Mouse (Mus musculus) frontal cortex, postnatal 25 days (tissue): ENCODE measurements around the gene Plekha7.

Source experiments
- DNase-seq, 2 experiments: peaks; one replicate each; pipeline ENCODE4 v3.0.0; 2022; ENCODE audit warnings: low spot score in 2 of 2

Plekha7 gene

GRCm38 (mm10) chr7:116187521-116187920, 120.7 kb downstream of the Plekha7 start:
- DNase-seq = no peak

- no peak for DNase-seq
Measured at GRCm38 (mm10) chr7:116186847-116187246, 121.3 kb downstream of the Plekha7 start.

- no peak for DNase-seq
Measured at GRCm38 (mm10) chr7:116186156-116186555, 122.0 kb downstream of the Plekha7 start.

GRCm38 (mm10) chr7:116184358-116185057, 123.7 kb downstream of the Plekha7 start:
- DNase-seq = no peak

- DNase-seq = no peak
Measured at GRCm38 (mm10) chr7:116182451-116182850, 125.7 kb downstream of the Plekha7 start.

GRCm38 (mm10) chr7:116181444-116181946, 126.7 kb downstream of the Plekha7 start:
- DNase-seq = no peak

GRCm38 (mm10) chr7:116178916-116179315, 129.3 kb downstream of the Plekha7 start:
- DNase-seq = no peak

GRCm38 (mm10) chr7:116172774-116173173, 135.4 kb downstream of the Plekha7 start:
- DNase-seq = no peak

GRCm38 (mm10) chr7:116169426-116169825, 138.8 kb downstream of the Plekha7 start:
- no peak for DNase-seq

GRCm38 (mm10) chr7:116168224-116168623, 140.0 kb downstream of the Plekha7 start:
- no peak for DNase-seq

GRCm38 (mm10) chr7:116164232-116164631, 143.9 kb downstream of the Plekha7 start:
- DNase-seq = no peak

GRCm38 (mm10) chr7:116161544-116161943, 146.6 kb downstream of the Plekha7 start:
- DNase-seq = no peak

- DNase-seq = no peak
Measured at GRCm38 (mm10) chr7:116156894-116157143, 151.4 kb downstream of the Plekha7 start.

- DNase-seq = no peak
Measured at GRCm38 (mm10) chr7:116156072-116156893, 151.9 kb downstream of the Plekha7 start.

- no peak for DNase-seq
Measured at GRCm38 (mm10) chr7:116153781-116154368, 154.3 kb downstream of the Plekha7 start.

GRCm38 (mm10) chr7:116149568-116149967, 158.6 kb downstream of the Plekha7 start:
- DNase-seq = no peak

GRCm38 (mm10) chr7:116147114-116147513, 161.1 kb downstream of the Plekha7 start:
- DNase-seq = no peak

GRCm38 (mm10) chr7:116145030-116145429, 163.1 kb downstream of the Plekha7 start:
- no peak for DNase-seq

- no peak for DNase-seq
Measured at GRCm38 (mm10) chr7:116137671-116138070, 170.5 kb downstream of the Plekha7 start.

- no peak for DNase-seq
Measured at GRCm38 (mm10) chr7:116137149-116137548, 171.0 kb downstream of the Plekha7 start.

- DNase-seq = no peak
Measured at GRCm38 (mm10) chr7:116134413-116135292, 173.5 kb downstream of the Plekha7 start.

- DNase-seq = peak; percentile 65 to 77
Measured at GRCm38 (mm10) chr7:116132078-116132477, 176.1 kb downstream of the Plekha7 start.
